Mouse (Mus musculus): ENCODE results near the gene Efcab12. TPM values are rescaled to one million over a fixed set of nuclear protein-coding genes. Genes with fewer than 3 reads are reported as not detected.
"Not testable (repeated sequence)": the region's sequence is repeated elsewhere in the genome, so short reads cannot be mapped to it uniquely, and the experiment has no call there.

The Efcab12 gene
- polyA plus RNA-seq, 1 experiment from 2014 or later = 0.27 TPM

DNA sequence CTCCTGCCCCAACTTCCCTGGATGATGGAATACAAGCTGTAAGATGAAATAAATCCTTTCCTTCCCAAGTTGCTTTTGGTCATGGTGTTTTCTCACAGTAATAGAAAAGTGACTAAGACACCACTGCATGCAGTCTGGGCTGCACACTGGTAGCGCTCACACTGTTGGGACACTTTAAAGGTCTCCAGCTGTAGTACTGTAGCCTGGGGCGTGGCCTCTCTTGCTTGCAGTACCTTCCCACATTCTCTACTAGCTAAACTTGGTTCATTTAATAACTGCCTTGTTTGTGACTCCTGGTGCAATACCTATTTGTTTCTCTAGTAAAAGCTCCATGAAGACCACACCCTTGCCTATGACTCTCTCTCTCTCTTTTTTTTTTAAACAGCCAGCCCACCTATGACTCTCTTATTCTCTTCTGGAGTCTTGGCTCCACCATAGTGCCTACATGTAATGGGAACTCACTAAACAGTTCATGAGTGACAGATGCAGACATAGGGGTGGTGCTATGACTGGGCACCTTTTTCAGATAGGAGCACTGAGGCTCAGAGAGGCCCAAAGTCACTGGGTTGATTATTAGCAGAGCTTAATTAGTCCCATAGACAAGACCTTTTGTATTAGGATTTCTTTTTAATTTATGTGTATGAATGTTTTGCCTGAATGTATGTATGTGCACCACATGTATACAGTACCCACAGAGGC, 5.9 kb downstream of the Efcab12 start:
- Histone ChIP-seq H3K36me3 (ENCODE audit: control insufficient read depth, insufficient read depth, low read length) (no peaks in the 10 kb centered on the region), H3K9ac (ENCODE audit: low read depth, low read length) (no peak overlapping the region), H3K27me3 (replicated peaks; ENCODE audit: control insufficient read depth, insufficient read depth, low read length) (no peaks in the 10 kb centered on the region), H3K4me2 (no peak overlapping the region), H3K4me1 (replicated peaks; ENCODE audit: control insufficient read depth, insufficient read depth, low read length) (no peaks in the 10 kb centered on the region), H3K4me3 (ENCODE audit: low read depth, low read length) (no peak overlapping the region), H3K9me3 (ENCODE audit: control insufficient read depth, low read length) (no peaks in the 10 kb centered on the region), H3K27ac (ENCODE audit: low read depth, low read length) (no peak overlapping the region)
- ATAC-seq (replicated peaks; ENCODE audit: low FRiP score) (no peak), DNase-seq (ENCODE audit: low spot score) (no peak)
- 78% methylated on average over 2 of the region's 2 CpGs for WGBS

DNA sequence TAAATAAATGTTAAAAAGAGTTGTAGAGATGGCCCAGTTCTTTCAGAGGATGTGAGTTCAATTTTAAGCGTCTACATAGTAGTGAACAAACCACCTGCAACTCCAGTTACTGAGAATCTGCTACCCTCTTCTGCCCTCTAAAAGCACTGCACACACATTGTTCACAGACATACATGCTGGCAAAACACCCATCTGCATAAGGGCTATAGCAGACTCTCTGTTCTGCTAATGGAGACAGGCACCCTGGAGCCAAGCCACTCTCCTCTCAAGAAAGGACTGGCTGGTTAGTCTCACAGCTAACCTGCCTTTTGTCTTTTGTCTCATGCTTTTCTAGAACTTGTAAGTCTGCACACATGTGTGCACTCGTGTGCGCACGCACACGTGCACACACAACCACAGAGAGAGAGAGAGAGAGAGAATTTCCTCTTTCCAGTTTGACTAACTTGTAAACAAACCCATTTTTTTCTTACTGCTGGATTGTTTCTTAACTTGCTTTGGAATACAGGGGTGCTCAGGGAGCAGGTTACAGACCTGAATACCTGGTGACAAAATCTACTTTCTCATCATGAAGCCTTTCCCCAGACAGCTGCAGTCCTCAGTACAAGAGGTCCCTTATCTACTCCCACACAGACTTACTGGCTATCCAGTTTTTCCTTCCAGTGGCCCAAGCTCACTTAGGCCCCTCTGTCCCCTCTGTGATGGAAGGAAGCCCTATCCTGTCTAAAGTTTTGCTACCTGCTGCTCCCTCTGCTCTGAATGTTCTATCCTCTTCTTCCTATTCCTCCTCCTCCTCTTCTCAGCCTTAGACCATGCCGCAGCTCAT, 7.2 kb downstream of the Efcab12 start:
- Histone ChIP-seq H3K4me2 (no peak overlapping the region), H3K4me3 (ENCODE audit: low read depth, low read length) (no peak overlapping the region), H3K27me3 (replicated peaks; ENCODE audit: control insufficient read depth, insufficient read depth, low read length) (no peaks in the 10 kb centered on the region), H3K9ac (ENCODE audit: low read depth, low read length) (no peak overlapping the region; the same call in 1 of the 2 replicates), H3K36me3 (ENCODE audit: control insufficient read depth, insufficient read depth, low read length) (no peaks in the 10 kb centered on the region), H3K4me1 (replicated peaks; ENCODE audit: control insufficient read depth, insufficient read depth, low read length) (no peaks in the 10 kb centered on the region), H3K9me3 (ENCODE audit: control insufficient read depth, low read length) (no peaks in the 10 kb centered on the region), H3K27ac (ENCODE audit: low read depth, low read length) (peak overlapping the region; percentile 36; the same call in 1 of the 2 replicates)
- ATAC-seq (replicated peaks; ENCODE audit: low FRiP score) (peak; percentile 66), DNase-seq (ENCODE audit: low spot score) (no peak)
- WGBS = 79% methylated on average over 6 of the region's 6 CpGs

DNA sequence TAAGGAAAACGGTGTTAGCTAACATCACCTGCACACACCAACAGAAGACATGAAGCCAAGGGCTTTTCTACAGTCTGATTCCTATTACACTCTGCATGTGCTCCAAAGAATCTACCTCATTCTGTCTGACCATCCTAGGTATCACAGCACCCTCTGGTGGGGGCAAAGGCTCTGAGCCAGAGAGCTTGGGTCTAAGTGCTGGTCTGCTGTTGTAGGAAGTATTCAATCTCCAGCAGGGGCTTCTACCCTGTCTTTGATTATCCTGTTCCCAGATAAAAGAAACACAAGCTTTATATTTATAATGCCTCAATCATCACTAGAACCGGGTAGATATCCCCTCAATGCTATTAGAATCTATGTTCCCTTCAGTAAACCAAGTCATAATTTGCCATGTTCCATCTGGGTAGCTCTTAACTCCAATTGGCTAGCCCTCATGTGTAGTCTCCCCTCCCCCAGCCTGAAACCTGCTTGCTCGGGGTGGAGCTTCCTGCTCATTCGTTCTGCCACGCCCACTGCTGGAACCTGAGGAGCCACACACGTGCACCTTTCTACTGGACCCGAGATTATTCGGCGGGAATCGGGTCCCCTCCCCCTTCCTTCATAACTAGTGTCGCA, 14.3 kb downstream of the Efcab12 start:
- not testable (repeated sequence) for H3K36me3 ChIP-seq (ENCODE audit: control insufficient read depth, insufficient read depth, low read length); H3K9me3 ChIP-seq (ENCODE audit: control insufficient read depth, low read length); H3K27me3 ChIP-seq (replicated peaks; ENCODE audit: control insufficient read depth, insufficient read depth, low read length)
- under 1% methylated on average over 5 of the region's 11 CpGs for WGBS
- peak overlapping the region; percentile 38 for H3K9ac ChIP-seq (ENCODE audit: low read depth, low read length)
- peak overlapping the region; percentile 56 for H3K27ac ChIP-seq (ENCODE audit: low read depth, low read length)
- peaks cover 20% of the 10 kb centered on the region for H3K4me1 ChIP-seq (replicated peaks; ENCODE audit: control insufficient read depth, insufficient read depth, low read length)
- H3K4me3 ChIP-seq (ENCODE audit: low read depth, low read length) = peak overlapping the region; percentile 11; the same call in 1 of the 2 replicates
- ATAC-seq (replicated peaks; ENCODE audit: low FRiP score) (peak; percentile 97), DNase-seq (ENCODE audit: low spot score) (peak; percentile 80)
- peak overlapping the region; percentile 55 for H3K4me2 ChIP-seq

DNA sequence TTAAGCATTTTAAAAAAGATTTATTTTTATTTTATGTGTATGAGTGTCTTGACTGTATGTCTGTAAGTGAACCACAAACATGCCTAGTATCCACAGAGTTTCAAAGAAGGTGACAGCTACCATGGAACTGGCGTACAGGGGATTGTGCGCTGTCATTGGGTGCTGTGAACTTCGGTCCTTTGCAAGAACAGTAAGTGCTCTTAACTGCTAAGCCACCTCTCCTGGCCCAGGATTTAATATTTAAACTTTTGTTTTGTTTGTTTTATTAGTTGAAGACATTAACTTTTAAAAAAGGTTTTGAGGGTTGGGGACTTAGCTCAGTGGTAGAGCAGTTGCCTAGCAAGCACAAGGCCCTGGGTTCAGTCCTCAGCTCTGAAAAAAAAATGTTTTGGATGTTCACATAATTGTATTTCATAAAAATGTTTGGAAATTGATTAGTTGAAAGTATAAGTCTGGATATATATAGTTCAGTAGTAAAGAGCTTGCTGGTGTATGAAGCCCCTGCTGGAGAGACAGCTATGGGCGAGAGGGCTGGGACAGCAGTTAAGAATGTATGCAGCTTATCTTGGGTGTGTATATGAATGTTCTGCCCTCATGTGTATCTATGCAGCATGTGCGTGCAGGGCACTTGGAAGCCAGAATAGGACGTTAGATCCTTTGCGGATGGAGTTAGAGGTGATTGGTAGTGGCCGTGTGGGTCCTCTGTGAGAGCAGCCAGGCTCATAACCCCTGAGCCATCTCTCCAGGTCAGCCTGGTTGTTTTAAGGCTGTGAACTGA, 16.8 kb downstream of the Efcab12 start:
- DNase-seq (ENCODE audit: low spot score) (no peak), ATAC-seq (replicated peaks; ENCODE audit: low FRiP score) (peak; percentile 79)
- H3K4me3 ChIP-seq (ENCODE audit: low read depth, low read length) = no peak overlapping the region
- H3K9ac ChIP-seq (ENCODE audit: low read depth, low read length) = 0 out of 2 replicates have a peak overlapping the region, but pooled peaks have one; percentile 37
- H3K9me3 ChIP-seq (ENCODE audit: control insufficient read depth, low read length) = no peaks in the 10 kb centered on the region
- H3K27me3 ChIP-seq (replicated peaks; ENCODE audit: control insufficient read depth, insufficient read depth, low read length) = no peaks in the 10 kb centered on the region
- H3K36me3 ChIP-seq (ENCODE audit: control insufficient read depth, insufficient read depth, low read length) = no peaks in the 10 kb centered on the region
- 70% methylated on average over 8 of the region's 8 CpGs for WGBS
- peak overlapping the region; percentile 19; the same call in 1 of the 2 replicates for H3K4me2 ChIP-seq
- peak overlapping the region; percentile 6 for H3K27ac ChIP-seq (ENCODE audit: low read depth, low read length)
- peaks cover 20% of the 10 kb centered on the region for H3K4me1 ChIP-seq (replicated peaks; ENCODE audit: control insufficient read depth, insufficient read depth, low read length)

DNA sequence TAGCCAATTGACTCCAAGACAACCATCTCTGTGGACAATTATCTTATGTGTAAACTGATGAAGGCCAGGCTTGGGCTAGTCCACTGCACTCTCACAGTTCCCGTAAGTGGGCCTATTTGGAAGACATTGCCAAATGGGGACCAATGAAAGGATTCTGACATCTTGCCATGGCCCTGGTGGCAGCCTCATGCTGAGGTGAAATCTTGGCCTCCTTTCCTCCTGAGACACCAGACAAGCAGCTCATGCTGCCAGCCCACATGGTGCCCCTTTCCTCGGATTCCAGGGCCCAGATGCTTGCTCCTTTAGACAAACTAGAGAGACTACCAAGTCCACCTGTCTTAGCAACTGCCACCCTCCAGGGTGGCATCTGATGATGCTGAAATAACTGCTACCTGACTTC, 20.1 kb downstream of the Efcab12 start:
- no peaks in the 10 kb centered on the region for H3K9me3 ChIP-seq (ENCODE audit: control insufficient read depth, low read length)
- ATAC-seq (replicated peaks; ENCODE audit: low FRiP score) (no peak), DNase-seq (ENCODE audit: low spot score) (no peak)
- H3K4me3 ChIP-seq (ENCODE audit: low read depth, low read length) = no peak overlapping the region
- H3K4me1 ChIP-seq (replicated peaks; ENCODE audit: control insufficient read depth, insufficient read depth, low read length) = peaks cover 24% of the 10 kb centered on the region
- H3K4me2 ChIP-seq = no peak overlapping the region
- H3K36me3 ChIP-seq (ENCODE audit: control insufficient read depth, insufficient read depth, low read length) = no peaks in the 10 kb centered on the region
- 76% methylated on average over 2 of the region's 2 CpGs for WGBS
- no peak overlapping the region for H3K9ac ChIP-seq (ENCODE audit: low read depth, low read length)
- H3K27me3 ChIP-seq (replicated peaks; ENCODE audit: control insufficient read depth, insufficient read depth, low read length) = no peaks in the 10 kb centered on the region
- H3K27ac ChIP-seq (ENCODE audit: low read depth, low read length) = no peak overlapping the region

DNA sequence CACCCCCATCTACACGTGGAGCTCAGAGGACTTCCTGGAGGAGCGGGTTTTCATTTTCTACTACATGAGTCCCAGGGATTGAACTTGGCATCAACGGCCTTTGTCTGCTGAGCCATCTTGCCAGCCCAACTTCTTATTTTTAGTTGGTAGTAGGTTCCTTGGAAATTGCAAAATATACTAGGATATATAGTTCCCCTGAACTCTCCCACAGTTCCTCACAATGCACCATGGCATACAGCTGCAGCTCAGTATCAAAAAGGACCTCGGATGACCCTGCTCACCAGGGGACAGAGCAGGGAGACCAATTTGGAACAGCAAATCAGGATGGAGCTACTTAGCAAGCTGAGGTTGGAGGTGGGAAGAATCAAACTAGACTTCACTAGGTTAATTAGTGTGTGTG, 23.2 kb downstream of the Efcab12 start:
- Histone ChIP-seq H3K4me1 (replicated peaks; ENCODE audit: control insufficient read depth, insufficient read depth, low read length) (peaks cover 17% of the 10 kb centered on the region), H3K4me3 (ENCODE audit: low read depth, low read length) (no peak overlapping the region), H3K27ac (ENCODE audit: low read depth, low read length) (no peak overlapping the region), H3K36me3 (ENCODE audit: control insufficient read depth, insufficient read depth, low read length) (no peaks in the 10 kb centered on the region), H3K4me2 (no peak overlapping the region), H3K9me3 (ENCODE audit: control insufficient read depth, low read length) (no peaks in the 10 kb centered on the region), H3K9ac (ENCODE audit: low read depth, low read length) (no peak overlapping the region), H3K27me3 (replicated peaks; ENCODE audit: control insufficient read depth, insufficient read depth, low read length) (no peaks in the 10 kb centered on the region)
- WGBS = 71% methylated on average over 4 of the region's 4 CpGs
- ATAC-seq (replicated peaks; ENCODE audit: low FRiP score) = no peak
- no peak for DNase-seq (ENCODE audit: low spot score)

DNA sequence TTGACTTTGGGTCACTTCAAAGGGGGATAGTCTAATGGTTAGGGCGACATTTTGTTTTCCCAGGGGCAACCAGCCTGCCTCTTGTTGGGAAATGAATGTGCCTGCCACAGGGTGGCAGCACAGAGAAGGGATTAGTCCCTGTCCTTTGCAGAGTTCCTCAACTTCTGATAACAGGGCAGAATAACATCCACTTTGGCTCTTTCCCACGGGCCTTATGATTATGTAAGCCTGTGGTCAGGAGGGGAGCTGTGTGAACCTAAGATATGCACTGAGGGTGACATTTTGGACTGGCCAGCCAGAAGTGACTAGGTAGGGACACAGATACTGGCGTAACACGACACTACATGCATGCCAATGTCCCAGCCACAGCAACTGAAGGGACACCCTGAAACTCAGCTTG, 24.1 kb downstream of the Efcab12 start:
- 19% methylated on average over 4 of the region's 4 CpGs for WGBS
- H3K36me3 ChIP-seq (ENCODE audit: control insufficient read depth, insufficient read depth, low read length) = no peaks in the 10 kb centered on the region
- H3K27ac ChIP-seq (ENCODE audit: low read depth, low read length) = peak overlapping the region; percentile 1; the same call in 1 of the 2 replicates
- peak; percentile 80 for ATAC-seq (replicated peaks; ENCODE audit: low FRiP score)
- H3K9ac ChIP-seq (ENCODE audit: low read depth, low read length) = peak overlapping the region; percentile 3; the same call in 1 of the 2 replicates
- H3K4me2 ChIP-seq = peak overlapping the region; percentile 6; the same call in 1 of the 2 replicates
- H3K4me3 ChIP-seq (ENCODE audit: low read depth, low read length) = no peak overlapping the region
- no peaks in the 10 kb centered on the region for H3K27me3 ChIP-seq (replicated peaks; ENCODE audit: control insufficient read depth, insufficient read depth, low read length)
- DNase-seq (ENCODE audit: low spot score) = no peak
- no peaks in the 10 kb centered on the region for H3K9me3 ChIP-seq (ENCODE audit: control insufficient read depth, low read length)
- H3K4me1 ChIP-seq (replicated peaks; ENCODE audit: control insufficient read depth, insufficient read depth, low read length) = peaks cover 10% of the 10 kb centered on the region; the same call in 1 of the 2 replicates

DNA sequence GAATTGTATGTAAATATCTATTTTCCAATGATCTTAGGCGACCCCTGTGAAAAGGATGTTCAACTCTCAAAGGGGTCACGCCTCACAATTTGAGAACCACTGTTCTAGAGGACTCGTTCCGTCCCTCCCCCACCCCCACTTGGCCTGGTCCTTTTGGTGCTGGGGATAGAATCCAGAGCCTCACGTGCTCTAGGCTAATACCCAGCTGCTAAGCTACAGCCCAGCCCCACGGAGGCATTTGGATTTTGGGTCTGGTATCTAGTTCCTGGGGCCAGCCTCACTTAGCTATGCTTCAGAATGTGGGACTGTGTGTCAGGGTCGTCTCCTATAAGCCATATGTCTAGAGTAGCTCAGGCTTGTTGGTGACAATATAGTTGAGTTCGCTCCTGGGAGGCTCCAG, 26.6 kb downstream of the Efcab12 start:
- H3K4me2 ChIP-seq = no peak overlapping the region
- DNase-seq (ENCODE audit: low spot score) (no peak), ATAC-seq (replicated peaks; ENCODE audit: low FRiP score) (no peak)
- H3K9ac ChIP-seq (ENCODE audit: low read depth, low read length) = no peak overlapping the region
- H3K4me3 ChIP-seq (ENCODE audit: low read depth, low read length) = no peak overlapping the region
- H3K27me3 ChIP-seq (replicated peaks; ENCODE audit: control insufficient read depth, insufficient read depth, low read length) = no peaks in the 10 kb centered on the region
- no peaks in the 10 kb centered on the region for H3K9me3 ChIP-seq (ENCODE audit: control insufficient read depth, low read length)
- H3K4me1 ChIP-seq (replicated peaks; ENCODE audit: control insufficient read depth, insufficient read depth, low read length) = peaks cover 16% of the 10 kb centered on the region
- H3K36me3 ChIP-seq (ENCODE audit: control insufficient read depth, insufficient read depth, low read length) = peaks cover 10% of the 10 kb centered on the region
- H3K27ac ChIP-seq (ENCODE audit: low read depth, low read length) = no peak overlapping the region
- WGBS = 73% methylated on average over 8 of the region's 8 CpGs

Data from liver, embryonic 11.5 days (tissue).